Mouse (Mus musculus) spleen, postnatal 10 days (tissue): ENCODE measurements around the gene Txndc17.

ENCODE experiments used
- DNase-seq, 2 experiments: peaks; one replicate each; pipeline ENCODE4 v3.0.0; 2021 to 2022; ENCODE audit warnings: low spot score in 2 of 2

Txndc17 gene

GRCm38 (mm10) chr11:72223414-72223813, 16.1 kb downstream of the Txndc17 start:
- no peak for DNase-seq

- peak; percentile 51 to 80 for DNase-seq
Observed at GRCm38 (mm10) chr11:72224865-72225264, 17.5 kb downstream of the Txndc17 start.

GRCm38 (mm10) chr11:72226020-72226791, 18.9 kb downstream of the Txndc17 start:
- no peak for DNase-seq

GRCm38 (mm10) chr11:72226901-72227300, 19.6 kb downstream of the Txndc17 start:
- no peak for DNase-seq

- no peak for DNase-seq
Observed at GRCm38 (mm10) chr11:72228513-72228912, 21.2 kb downstream of the Txndc17 start.

- no peak for DNase-seq
Observed at GRCm38 (mm10) chr11:72232068-72232467, 24.7 kb downstream of the Txndc17 start.

- DNase-seq, result no peak
Observed at GRCm38 (mm10) chr11:72232991-72233390, 25.6 kb downstream of the Txndc17 start.

- no peak for DNase-seq
Observed at GRCm38 (mm10) chr11:72234013-72234412, 26.7 kb downstream of the Txndc17 start.

GRCm38 (mm10) chr11:72240062-72240860, 32.9 kb downstream of the Txndc17 start:
- DNase-seq, result no peak

GRCm38 (mm10) chr11:72245196-72245753, 37.9 kb downstream of the Txndc17 start:
- DNase-seq, result no peak

GRCm38 (mm10) chr11:72255629-72256028, 48.3 kb downstream of the Txndc17 start:
- no peak for DNase-seq

GRCm38 (mm10) chr11:72256441-72256840, 49.1 kb downstream of the Txndc17 start:
- DNase-seq, result no peak
